Mouse (Mus musculus) bone marrow macrophage, adult 2 months (primary cell): ENCODE measurements around the gene Pbrm1.

ENCODE experiments used
- CTCF ChIP-seq: IDR thresholded peaks from 2 replicates; pipeline ENCODE4 v1.5.1; 2012; ENCODE audit warnings: low read depth, mild to moderate bottlenecking, low read length, moderate library complexity
- POLR2A ChIP-seq: IDR thresholded peaks from 2 replicates; pipeline ENCODE4 v1.6.1; 2012; ENCODE audit warnings: mild to moderate bottlenecking, low read depth, low read length, borderline replicate concordance

DNA sequence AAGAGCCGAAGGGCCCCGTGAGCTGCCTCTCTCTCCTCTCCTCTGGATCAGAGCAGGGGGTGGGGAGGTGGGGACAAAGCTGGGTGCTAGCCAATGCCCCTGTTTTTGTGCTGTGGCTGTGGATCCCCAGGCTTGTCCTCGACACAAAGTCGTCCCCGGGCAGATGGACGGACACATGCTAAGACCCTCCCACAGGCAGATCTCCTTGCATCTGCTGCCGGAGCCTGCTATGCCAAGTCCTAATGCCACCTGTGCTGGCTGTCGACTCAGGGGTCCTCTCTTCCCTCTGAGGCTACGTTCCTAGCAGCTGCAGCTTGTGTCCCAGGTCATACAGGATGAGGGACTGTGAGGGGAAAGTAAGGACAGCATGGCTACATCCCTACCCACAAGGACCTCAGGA is 147.9 kb downstream of the Pbrm1 start:
- no peak for TF ChIP-seq CTCF
- TF ChIP-seq POLR2A = no peak
